Mouse (Mus musculus): ENCODE measurements around the gene Ispd. TPM values are rescaled to one million over a fixed set of nuclear protein-coding genes. Genes with fewer than 3 reads are reported as not detected.

The Ispd gene
- polyA plus RNA-seq, 1 experiment from 2014 or later = 0.33 TPM

DNA sequence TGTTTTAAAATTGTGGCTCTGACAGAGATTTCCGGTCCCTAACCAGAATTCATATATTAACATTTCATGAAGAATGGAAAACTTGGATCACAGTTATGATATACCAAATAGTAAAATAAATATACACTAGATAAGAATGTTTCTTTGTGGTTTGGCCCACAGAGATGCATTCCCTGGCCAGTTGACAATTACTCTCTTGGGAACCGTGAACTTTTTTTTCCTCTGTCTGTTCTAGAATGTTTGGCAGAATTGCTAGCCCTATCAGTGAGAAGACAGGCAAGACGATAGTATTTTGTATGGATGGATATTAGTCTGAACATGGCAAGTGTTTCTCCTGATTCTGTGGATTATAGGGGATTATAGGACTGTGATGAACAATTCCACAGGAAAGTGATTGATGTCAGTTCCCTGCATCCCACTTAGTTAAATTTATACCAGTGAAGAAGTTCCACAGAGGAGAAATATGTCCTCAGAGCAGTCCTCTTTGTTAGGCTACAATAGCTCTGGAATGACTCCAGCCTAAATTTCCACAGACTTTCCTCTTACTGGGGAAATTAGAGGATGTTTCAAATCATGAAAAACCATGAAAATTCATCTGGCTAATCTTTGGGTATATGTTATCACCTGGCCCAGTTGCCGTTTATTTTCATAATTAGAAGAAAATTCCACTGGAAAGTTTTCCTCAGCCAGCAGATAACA, 352.6 kb downstream of the Ispd start:
- POLR2A ChIA-PET = no interaction called here
- ATAC-seq = no peak

More for the DNA sequence above, 352.6 kb downstream of the Ispd start:
- CTCF ChIA-PET = no interaction called here
- in situ Hi-C loops (cut with MboI; ENCODE audit: low pct_unique_long_range_greater_than_20kb) = no loop called here
- no peak for TF ChIP-seq CTCF (IDR thresholded peaks at IDR 0.05)
- DNase-seq (ENCODE audit: low read depth, low spot score) = no peak
- peaks cover 6% of the 10 kb centered on the region for H3K27me3 ChIP-seq

Other genes starting within 250 kb of the Ispd start
- 35.1 TPM for gene Ankmy2, start 224.3 kb upstream of the Ispd start, polyA plus RNA-seq (2021)
- 52.3 TPM for gene Bzw2, start 223.4 kb upstream of the Ispd start, polyA plus RNA-seq (2021)
- not detected for gene Lrrc72, start 128.1 kb upstream of the Ispd start, polyA plus RNA-seq (2021)
- 0.18 TPM for gene Sostdc1, start 67.3 kb upstream of the Ispd start, polyA plus RNA-seq (2021)
- gene D630036H23Rik, start 731 bp downstream of the Ispd start, polyA plus RNA-seq (2021) = not detected